Mouse (Mus musculus): Measurements from ENCODE around the gene Spata31d1d.

The Spata31d1d gene

GRCm38 (mm10) chr13:59676316-59677229 is 55.0 kb downstream of the Spata31d1d start:
- no peak for DNase-seq

All from kidney, adult 18-20 months (tissue).